Mouse (Mus musculus): ENCODE results near the gene Lrmda.

- no peak for TF ChIP-seq POLR2A (IDR thresholded peaks at IDR 0.05; ENCODE audit: borderline replicate concordance, low read depth, low read length)
- no peak for TF ChIP-seq CTCF (IDR thresholded peaks at IDR 0.05; ENCODE audit: low read depth, low read length)
These were observed 629.9 kb downstream of the Lrmda start for GRCm38 (mm10) chr14:22649411-22649911.
